Mouse (Mus musculus) CH12.LX (cell line): ENCODE results near the gene Pcca. TPM values are rescaled to one million over a fixed set of nuclear protein-coding genes. Genes with fewer than 3 reads are reported as not detected.

ENCODE experiments used
- DNase-seq: peaks from one replicate; pipeline ENCODE4 v3.0.0-alpha.2; 2013; ENCODE audit errors: extremely low read depth
- H3K27ac ChIP-seq: 2 replicates; pipeline ENCODE4 v1.5.1; 2012; ENCODE audit warnings: low read depth, mild to moderate bottlenecking, control low read depth, moderate library complexity; ENCODE audit not compliant: insufficient read depth
- H3K27me3 ChIP-seq: replicated peaks from 2 replicates; pipeline ENCODE3; 2012; ENCODE audit warnings: inconsistent platforms
- H3K36me3 ChIP-seq, 2 experiments: replicated peaks in 1 of 2; 2 replicates each; pipeline versions ENCODE3 to v1.6.1; 2012; ENCODE audit warnings: inconsistent platforms in 1 of 2, low read length in 1 of 2, mild to moderate bottlenecking in 1 of 2, mixed read lengths in 1 of 2, moderate library complexity in 1 of 2; ENCODE audit not compliant: control insufficient read depth in 1 of 2, insufficient read depth in 1 of 2
- H3K4me1 ChIP-seq, 2 experiments: 2 replicates each; pipeline ENCODE4 v1.6.1; 2012; ENCODE audit warnings: inconsistent platforms in 1 of 2, moderate library complexity in 1 of 2; ENCODE audit not compliant: insufficient read depth in 2 of 2, control insufficient read depth in 1 of 2
- H3K4me2 ChIP-seq: 2 replicates; pipeline ENCODE4 v1.6.1; 2012; ENCODE audit warnings: low read depth, mild to moderate bottlenecking, control low read depth; ENCODE audit not compliant: poor library complexity, insufficient read depth, severe bottlenecking
- H3K4me3 ChIP-seq, 3 experiments: fragments of 150-350 bp in 1 of 3; sonication (generic) in 1 of 3; replicated peaks in 1 of 3; 2 replicates each; pipeline versions ENCODE3 to v1.5.1; 2011 to 2012; ENCODE audit warnings: low read depth in 2 of 3, low read length in 2 of 3, mild to moderate bottlenecking in 2 of 3, moderate library complexity in 2 of 3, control low read depth in 1 of 3, improper control_type of control experiment in 1 of 3, inconsistent platforms in 1 of 3, mixed read lengths in 1 of 3; ENCODE audit not compliant: poor library complexity in 1 of 3
- H3K79me2 ChIP-seq: replicated peaks from 2 replicates; pipeline ENCODE4 v1.6.1; 2012; ENCODE audit warnings: mild to moderate bottlenecking, moderate library complexity; ENCODE audit not compliant: control insufficient read depth, poor library complexity, insufficient read depth, severe bottlenecking; ENCODE audit errors: extremely low read depth
- H3K9ac ChIP-seq: 2 replicates; pipeline ENCODE4 v1.6.1; 2012; ENCODE audit warnings: low read depth, mild to moderate bottlenecking, control low read depth, moderate library complexity; ENCODE audit not compliant: insufficient read depth
- H3K9me3 ChIP-seq: replicated peaks from 2 replicates; pipeline ENCODE3; 2012; ENCODE audit warnings: low read length, inconsistent platforms, mixed read lengths
- BHLHE40 ChIP-seq: IDR thresholded peaks from 2 replicates; pipeline ENCODE4 v1.6.1; 2011; ENCODE audit warnings: mild to moderate bottlenecking, low read depth, low read length, improper control_type of control experiment
- CHD2 ChIP-seq: IDR thresholded peaks from 2 replicates; pipeline ENCODE4 v1.6.1; 2011; ENCODE audit warnings: low read length, improper control_type of control experiment
- CTCF ChIP-seq, 2 experiments: IDR thresholded peaks in 1 of 2; conservative IDR thresholded peaks in 1 of 2; 2 replicates each; pipeline ENCODE4 v1.5.1; 2011 to 2012; ENCODE audit warnings: low read depth in 2 of 2, low read length in 2 of 2, improper control_type of control experiment in 1 of 2, inconsistent platforms in 1 of 2, mild to moderate bottlenecking in 1 of 2, moderate library complexity in 1 of 2
- ELF1 ChIP-seq: IDR thresholded peaks from 2 replicates; pipeline ENCODE4 v1.6.1; 2014; ENCODE audit warnings: low read depth, mild to moderate bottlenecking, inconsistent platforms, low read length, improper control_type of control experiment
- EP300 ChIP-seq: IDR thresholded peaks from 2 replicates; pipeline ENCODE4 v1.6.1; 2011; ENCODE audit warnings: low read length, improper control_type of control experiment
- ETS1 ChIP-seq: conservative IDR thresholded peaks from 2 replicates; pipeline ENCODE4 v1.6.1; 2012; ENCODE audit warnings: low read depth, mild to moderate bottlenecking, inconsistent platforms, low read length, improper control_type of control experiment, moderate library complexity
- HCFC1 ChIP-seq: IDR thresholded peaks from 2 replicates; pipeline ENCODE4 v1.6.1; 2012; ENCODE audit warnings: low read depth, mild to moderate bottlenecking, inconsistent platforms, low read length, improper control_type of control experiment
- IRF4 ChIP-seq: IDR thresholded peaks from 2 replicates; pipeline ENCODE4 v1.6.1; 2014; ENCODE audit warnings: low read depth, mild to moderate bottlenecking, inconsistent platforms, low read length, improper control_type of control experiment
- MAFK ChIP-seq: IDR thresholded peaks from 2 replicates; pipeline ENCODE4 v1.6.1; 2011; ENCODE audit warnings: low read length, improper control_type of control experiment; ENCODE audit not compliant: insufficient replicate concordance
- MAZ ChIP-seq: IDR thresholded peaks from 2 replicates; pipeline ENCODE4 v1.6.1; 2012; ENCODE audit warnings: low read depth, mild to moderate bottlenecking, inconsistent platforms, low read length, improper control_type of control experiment, moderate library complexity
- MEF2A ChIP-seq: IDR thresholded peaks from 2 replicates; pipeline ENCODE4 v1.6.1; 2014; ENCODE audit warnings: low read depth, mild to moderate bottlenecking, inconsistent platforms, low read length, improper control_type of control experiment, borderline replicate concordance
- MXI1 ChIP-seq: IDR thresholded peaks from 2 replicates; pipeline ENCODE4 v1.6.1; 2011; ENCODE audit warnings: mild to moderate bottlenecking, low read depth, low read length, improper control_type of control experiment
- POLR2A ChIP-seq: IDR thresholded peaks from 2 replicates; pipeline ENCODE4 v1.6.1; 2011; ENCODE audit warnings: low read depth, mild to moderate bottlenecking, improper control_type of control experiment, low read length
- POLR2AphosphoS2 ChIP-seq: IDR thresholded peaks from 2 replicates; pipeline ENCODE4 v1.6.1; 2011; ENCODE audit warnings: low read depth, low read length, improper control_type of control experiment
- SIN3A ChIP-seq: IDR thresholded peaks from 2 replicates; pipeline ENCODE4 v1.6.1; 2012; ENCODE audit warnings: low read length, improper control_type of control experiment, inconsistent platforms
- SMC3 ChIP-seq: IDR thresholded peaks from 2 replicates; pipeline ENCODE4 v1.6.1; 2011; ENCODE audit warnings: low read depth, low read length, improper control_type of control experiment
- TBP ChIP-seq: conservative IDR thresholded peaks from 2 replicates; pipeline ENCODE4 v1.6.1; 2011; ENCODE audit warnings: low read depth, low read length, improper control_type of control experiment
- TCF12 ChIP-seq: IDR thresholded peaks from 2 replicates; pipeline ENCODE4 v1.6.1; 2014; ENCODE audit warnings: low read depth, mild to moderate bottlenecking, inconsistent platforms, low read length, improper control_type of control experiment
- UBTF ChIP-seq: IDR thresholded peaks from 2 replicates; pipeline ENCODE4 v1.6.1; 2012; ENCODE audit warnings: low read depth, mild to moderate bottlenecking, inconsistent platforms, low read length, improper control_type of control experiment, moderate library complexity
- USF1 ChIP-seq: IDR thresholded peaks from 2 replicates; pipeline ENCODE4 v1.6.1; 2014; ENCODE audit warnings: low read depth, mild to moderate bottlenecking, inconsistent platforms, low read length, improper control_type of control experiment
- USF2 ChIP-seq: conservative IDR thresholded peaks from 2 replicates; pipeline ENCODE4 v1.6.1; 2011; ENCODE audit warnings: low read depth, low read length, improper control_type of control experiment
- ZKSCAN1 ChIP-seq: IDR thresholded peaks from 2 replicates; pipeline ENCODE4 v1.6.1; 2012; ENCODE audit warnings: low read depth, inconsistent platforms, low read length, improper control_type of control experiment, borderline replicate concordance
- dilution Hi-C: fragments of 300-500 bp; cut with MboI; formaldehyde crosslinking; loops from 2 replicates; pipeline ENCODE4 v1.14.3; 2020; ENCODE audit warnings: low sequenced_read_pairs; ENCODE audit not compliant: extremely low pct_unique_long_range_greater_than_20kb, extremely low pct_ligation_motif_present
- in situ Hi-C: fragments of 300-500 bp; cut with MboI; formaldehyde crosslinking; loops from 3 replicates; pipeline ENCODE4 v1.14.3; 2019; ENCODE audit warnings: low sequenced_read_pairs, low pct_ligation_motif_present, low pct_unique_long_range_greater_than_20kb, mixed read lengths
- polyA plus RNA-seq: library from polyadenylated mRNA; unstranded; fragments of >175 nt; gene quantifications from 2 replicates; pipeline ENCODE4 v1.2.1, GENCODE M21; 2012; ENCODE audit warnings: low read depth; ENCODE audit not compliant: insufficient read length
- total RNA-seq, 2 experiments: library from RNA; depleted of rRNA; stranded (reverse); fragments of 300-350 nt in 1 of 2; fragments of >200 nt in 1 of 2; gene quantifications; 2 replicates each; pipeline ENCODE4 v1.2.3; 2012 to 2014

Pcca gene
- total and polyA plus RNA-seq, 3 experiments: 11.2 to 39.0 (median 23.8) TPM

DNA sequence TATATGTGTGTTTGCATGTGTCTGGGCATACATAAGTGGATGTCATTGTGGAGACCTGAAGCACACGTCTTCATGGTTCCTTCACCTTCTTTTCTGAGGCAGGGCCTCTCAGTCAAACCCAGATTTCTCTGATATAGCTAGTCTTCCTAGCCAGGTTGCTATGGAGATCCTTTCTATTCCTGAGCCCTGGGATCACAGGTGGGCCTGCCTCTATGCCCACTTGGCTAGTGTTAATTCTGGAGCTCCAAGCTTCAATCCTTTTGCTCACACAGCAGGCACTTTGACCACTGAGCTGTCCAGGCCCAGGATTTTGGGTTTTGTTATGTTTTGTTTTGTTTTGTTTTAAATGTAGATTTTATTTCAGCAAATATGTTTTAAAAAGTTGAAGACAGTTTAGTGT is 192.3 kb downstream of the Pcca start:
- TF ChIP-seq ELF1: no peak
- TF ChIP-seq IRF4: no peak
- no peak for TF ChIP-seq MAFK
- no peak for TF ChIP-seq SMC3
- TF ChIP-seq ZKSCAN1: no peak
- TF ChIP-seq USF2: no peak
- TF ChIP-seq POLR2A: no peak
- no peak for TF ChIP-seq MEF2A
- TF ChIP-seq CTCF (conservative IDR thresholded peaks at IDR 0.05 in 1 of 2, IDR thresholded peaks at IDR 0.05 in 1 of 2; ENCODE audit: low read depth in 2 of 2, low read length in 2 of 2): no peak
- no peak for TF ChIP-seq USF1
- TF ChIP-seq HCFC1: no peak
- TF ChIP-seq MAZ: no peak
- TF ChIP-seq TCF12: no peak

DNA sequence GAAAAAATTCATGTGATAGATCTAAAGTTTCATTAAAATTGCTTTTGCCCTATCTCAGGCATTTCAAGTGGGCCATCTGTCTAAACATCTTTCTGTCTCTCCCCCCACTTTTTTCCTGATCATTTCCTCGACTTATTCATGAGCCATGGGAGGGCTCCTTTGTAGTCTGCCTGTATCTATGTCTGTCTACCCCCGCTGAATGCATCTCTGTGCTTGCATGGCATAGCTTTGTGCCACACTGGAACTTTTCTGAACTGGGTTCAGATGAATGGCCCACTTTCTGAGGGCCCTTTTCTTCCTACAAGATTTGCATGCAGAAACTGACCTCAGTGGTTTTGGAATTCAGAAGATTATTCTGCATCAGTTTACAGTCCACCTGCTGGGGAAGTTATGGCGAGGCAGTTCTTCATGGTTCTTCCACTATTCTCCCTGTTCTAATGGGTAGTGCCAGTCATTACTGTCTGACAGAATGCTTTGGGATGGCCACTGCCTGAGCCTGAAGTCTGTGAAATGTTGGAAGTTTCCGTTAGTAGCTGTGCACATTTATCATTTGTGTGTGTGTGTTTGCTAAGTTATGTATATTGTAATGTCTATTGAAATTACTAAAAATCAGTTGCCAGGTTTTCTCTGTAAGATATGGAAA is 195.4 kb downstream of the Pcca start:
- H3K4me2 ChIP-seq: no peak overlapping the region
- no peaks in the 10 kb centered on the region for H3K27me3 ChIP-seq
- H3K27ac ChIP-seq: no peak overlapping the region
- dilution Hi-C loops: no loop called here
- in situ Hi-C loops: no loop called here
- H3K9me3 ChIP-seq: no peaks in the 10 kb centered on the region
- H3K36me3 ChIP-seq: peaks cover 0 to 10% of the 10 kb centered on the region in 2 experiments
- TF ChIP-seq USF1 (no peak), CTCF (conservative IDR thresholded peaks at IDR 0.05 in 1 of 2, IDR thresholded peaks at IDR 0.05 in 1 of 2; ENCODE audit: low read depth in 2 of 2, low read length in 2 of 2) (no peak), ELF1 (no peak), TCF12 (no peak), SIN3A (no peak), UBTF (no peak), ETS1 (no peak), TBP (no peak), SMC3 (no peak), BHLHE40 (no peak), HCFC1 (no peak), MAZ (no peak), MEF2A (no peak), ZKSCAN1 (no peak), POLR2A (no peak), MXI1 (no peak), POLR2AphosphoS2 (no peak), CHD2 (no peak), EP300 (no peak)
- peaks cover 0 to 4% of the 10 kb centered on the region in 2 experiments; a peak in 1 of 4 replicates for H3K4me1 ChIP-seq
- no peak for DNase-seq
- no peak overlapping the region for H3K4me3 ChIP-seq
- 0 out of 2 replicates have a peak, but pooled peaks cover 4% of the 10 kb centered on the region for H3K79me2 ChIP-seq
- no peak overlapping the region for H3K9ac ChIP-seq

More for the DNA sequence above, 192.3 kb downstream of the Pcca start:
- no peak overlapping the region for H3K9ac ChIP-seq
- H3K4me1 ChIP-seq: peaks cover 0 to 4% of the 10 kb centered on the region in 2 experiments; a peak in 1 of 4 replicates
- H3K9me3 ChIP-seq: no peaks in the 10 kb centered on the region
- peaks cover 8% of the 10 kb centered on the region; the same call in 1 of the 2 replicates for H3K79me2 ChIP-seq
- no peak for DNase-seq
- no peak overlapping the region for H3K4me3 ChIP-seq
- no peak overlapping the region for H3K27ac ChIP-seq
- no peaks in the 10 kb centered on the region for H3K27me3 ChIP-seq
- peaks cover 0 to 8% of the 10 kb centered on the region in 2 experiments for H3K36me3 ChIP-seq
- dilution Hi-C loops: no loop called here
- no peak overlapping the region for H3K4me2 ChIP-seq
- in situ Hi-C loops: no loop called here
